Mouse (Mus musculus) CD4-positive, CD25-positive, alpha-beta regulatory T cell, adult 4 months (primary cell): ENCODE measurements around the gene Tle6. TPM values are rescaled to one million over a fixed set of nuclear protein-coding genes. Genes with fewer than 3 reads are reported as not detected.

Source experiments
- polyA plus RNA-seq, 2 experiments: library from polyadenylated mRNA; unstranded; fragments of 100-300 nt; shearing (Covaris generic); gene quantifications; one replicate each; pipeline ENCODE4 v1.2.1; 2017

The Tle6 gene
- polyA plus RNA-seq, 2 experiments from 2014 or later, result 2.8 TPM; not detected in 1

Other genes starting within 250 kb of the Tle6 start
- gene Mfsd12, start 243.6 kb downstream of the Tle6 start, polyA plus RNA-seq, result 1 to 10 TPM; 1.3 to 1.5 TPM
- 1 to 10 TPM in 1 of 2 experiments, under 1 TPM in 1; 0.34 to 2.0 TPM for gene 4930404N11Rik, start 235.3 kb downstream of the Tle6 start, polyA plus RNA-seq
- gene Fzr1, start 222.6 kb downstream of the Tle6 start, polyA plus RNA-seq, result 10 to 100 TPM; 12.3 to 16.4 TPM
- 10 to 100 TPM in 1 of 2 experiments, 1 to 10 TPM in 1; 9.4 to 13.9 TPM for gene Dohh, start 216.6 kb downstream of the Tle6 start, polyA plus RNA-seq
- gene Gm48551, start 216.6 kb downstream of the Tle6 start, polyA plus RNA-seq, result 1 to 10 TPM; 2.2 to 3.7 TPM
- 1 to 10 TPM in 1 of 2 experiments, under 1 TPM in 1; 0.71 to 2.3 TPM for gene Gm48552, start 212.1 kb downstream of the Tle6 start, polyA plus RNA-seq
- 10 to 100 TPM in 1 of 2 experiments, 1 to 10 TPM in 1; 9.0 to 10.8 TPM for gene Smim24, start 208.0 kb downstream of the Tle6 start, polyA plus RNA-seq
- gene Nfic, start 145.4 kb downstream of the Tle6 start, polyA plus RNA-seq, result 10 to 100 TPM; 14.2 to 19.2 TPM
- 1 to 10 TPM in 1 of 2 experiments, under 1 TPM in 1; 0.53 to 1.1 TPM for gene Celf5, start 118.4 kb downstream of the Tle6 start, polyA plus RNA-seq
- 10 to 100 TPM; 41.9 to 63.2 TPM for gene Ncln, start 104.7 kb downstream of the Tle6 start, polyA plus RNA-seq
- gene S1pr4, start 100.9 kb downstream of the Tle6 start, polyA plus RNA-seq, result 10 to 100 TPM; 53.2 to 76.8 TPM
- gene Gna15, start 76.8 kb downstream of the Tle6 start, polyA plus RNA-seq, result 10 to 100 TPM; 28.5 to 31.9 TPM
- gene Gna11, start 55.9 kb downstream of the Tle6 start, polyA plus RNA-seq, result 10 to 100 TPM; 28.5 to 42.5 TPM
- 100 to 1,000 TPM; 103 to 139 TPM for gene Aes, start 41.6 kb downstream of the Tle6 start, polyA plus RNA-seq
- under 1 TPM in 1 of 2 experiments, not detected in 1; 0.78 TPM for gene Tle2, start 26.5 kb downstream of the Tle6 start, polyA plus RNA-seq
- 1 to 10 TPM; 3.6 to 3.8 TPM for gene BC025920, start 5.2 kb upstream of the Tle6 start, polyA plus RNA-seq
- gene Sirt6, start 26.7 kb upstream of the Tle6 start, polyA plus RNA-seq, result 10 to 100 TPM; 24.1 to 26.8 TPM
- gene Ankrd24, start 27.5 kb upstream of the Tle6 start, polyA plus RNA-seq, result 1 to 10 TPM; 1.2 to 3.8 TPM
- gene Gm10778, start 48.0 kb upstream of the Tle6 start, polyA plus RNA-seq, result 1 to 10 TPM; 7.1 to 7.5 TPM
- gene Zfp433, start 103.8 kb upstream of the Tle6 start, polyA plus RNA-seq, result 10 to 100 TPM; 18.0 to 19.1 TPM
- 1 to 10 TPM; 8.6 to 9.7 TPM for gene Gm3055, start 170.1 kb upstream of the Tle6 start, polyA plus RNA-seq
- gene Gm4767, start 211.1 kb upstream of the Tle6 start, polyA plus RNA-seq, result 1 to 10 TPM; 4.5 to 5.6 TPM